Mouse (Mus musculus): ENCODE measurements at regions not wholly inside any gene's neighbourhood (a gene's known extent, or its start where the extent isn't known, plus 50 kb on each side); places are given as distances from the start of the nearest gene placed in this dataset.
A peak's percentile ranks its signal among the peaks of the same experiment; 100 is the strongest.

GRCm38 (mm10) chr4:124178401-124179018, 260.7 kb upstream of the 4930535I16Rik start:
- DNase-seq (ENCODE audit: low read depth, low spot score): peak; percentile 24

GRCm38 (mm10) chr4:124175531-124175930, 257.7 kb upstream of the 4930535I16Rik start:
- DNase-seq (ENCODE audit: low read depth, low spot score): no peak

GRCm38 (mm10) chr4:124154627-124155026, 236.8 kb upstream of the 4930535I16Rik start:
- DNase-seq (ENCODE audit: low read depth, low spot score): no peak

GRCm38 (mm10) chr4:124149771-124150451, 232.1 kb upstream of the 4930535I16Rik start:
- peak; percentile 29 for DNase-seq (ENCODE audit: low read depth, low spot score)

- no peak for DNase-seq (ENCODE audit: low read depth, low spot score)
Measured at GRCm38 (mm10) chr4:124149037-124149436, 231.2 kb upstream of the 4930535I16Rik start.

GRCm38 (mm10) chr4:124147276-124147675, 229.5 kb upstream of the 4930535I16Rik start:
- no peak for DNase-seq (ENCODE audit: low read depth, low spot score)

GRCm38 (mm10) chr4:124146135-124146534, 228.3 kb upstream of the 4930535I16Rik start:
- no peak for DNase-seq (ENCODE audit: low read depth, low spot score)

GRCm38 (mm10) chr4:124143630-124144029, 225.8 kb upstream of the 4930535I16Rik start:
- DNase-seq (ENCODE audit: low read depth, low spot score): no peak

- no peak for DNase-seq (ENCODE audit: low read depth, low spot score)
Measured at GRCm38 (mm10) chr4:124143226-124143625, 225.4 kb upstream of the 4930535I16Rik start.

GRCm38 (mm10) chr4:124142083-124142482, 224.3 kb upstream of the 4930535I16Rik start:
- DNase-seq (ENCODE audit: low read depth, low spot score): peak; percentile 82

- DNase-seq (ENCODE audit: low read depth, low spot score): no peak
Measured at GRCm38 (mm10) chr4:124135165-124135470, 217.3 kb upstream of the 4930535I16Rik start.

- DNase-seq (ENCODE audit: low read depth, low spot score): no peak
Measured at GRCm38 (mm10) chr4:124134341-124135164, 216.7 kb upstream of the 4930535I16Rik start.

- peak; percentile 63 for DNase-seq (ENCODE audit: low read depth, low spot score)
Measured at GRCm38 (mm10) chr4:124130946-124131345, 213.1 kb upstream of the 4930535I16Rik start.

- no peak for DNase-seq (ENCODE audit: low read depth, low spot score)
Measured at GRCm38 (mm10) chr4:124126258-124126657, 208.4 kb upstream of the 4930535I16Rik start.

- no peak for DNase-seq (ENCODE audit: low read depth, low spot score)
Measured at GRCm38 (mm10) chr4:124120334-124120733, 202.5 kb upstream of the 4930535I16Rik start.

- DNase-seq (ENCODE audit: low read depth, low spot score): no peak
Measured at GRCm38 (mm10) chr4:124113856-124114345, 196.1 kb upstream of the 4930535I16Rik start.

GRCm38 (mm10) chr4:124110705-124111104, 192.9 kb upstream of the 4930535I16Rik start:
- peak; percentile 67 for DNase-seq (ENCODE audit: low read depth, low spot score)

- no peak for DNase-seq (ENCODE audit: low read depth, low spot score)
Measured at GRCm38 (mm10) chr4:124109371-124109770, 191.5 kb upstream of the 4930535I16Rik start.

- DNase-seq (ENCODE audit: low read depth, low spot score): peak; percentile 60
Measured at GRCm38 (mm10) chr4:124102684-124103083, 184.9 kb upstream of the 4930535I16Rik start.

- DNase-seq (ENCODE audit: low read depth, low spot score): no peak
Measured at GRCm38 (mm10) chr4:124086801-124087200, 169.0 kb upstream of the 4930535I16Rik start.

- DNase-seq (ENCODE audit: low read depth, low spot score): no peak
Measured at GRCm38 (mm10) chr4:124086254-124086653, 168.4 kb upstream of the 4930535I16Rik start.

GRCm38 (mm10) chr4:124079603-124080002, 161.8 kb upstream of the 4930535I16Rik start:
- no peak for DNase-seq (ENCODE audit: low read depth, low spot score)

All from ES-CJ7 (cell line).